Mouse (Mus musculus) C2C12 (cell line): Measurements from ENCODE around the gene Cep41.

ENCODE experiments used
- CTCF ChIP-seq: IDR thresholded peaks from one replicate; pipeline ENCODE4 v1.5.1; 2011; ENCODE audit not compliant: control insufficient read depth, insufficient read depth, insufficient read length
- MAX ChIP-seq: IDR thresholded peaks from one replicate; pipeline ENCODE4 v1.6.1; 2011; ENCODE audit warnings: mild to moderate bottlenecking, control low read depth
- MYOG ChIP-seq: IDR thresholded peaks from one replicate; pipeline ENCODE4 v1.6.1; 2011; ENCODE audit not compliant: control insufficient read depth, insufficient read length; ENCODE audit errors: extremely low read depth
- USF1 ChIP-seq: IDR thresholded peaks from one replicate; pipeline ENCODE4 v1.6.1; 2011; ENCODE audit warnings: low read depth, mild to moderate bottlenecking, control low read depth, moderate library complexity

DNA sequence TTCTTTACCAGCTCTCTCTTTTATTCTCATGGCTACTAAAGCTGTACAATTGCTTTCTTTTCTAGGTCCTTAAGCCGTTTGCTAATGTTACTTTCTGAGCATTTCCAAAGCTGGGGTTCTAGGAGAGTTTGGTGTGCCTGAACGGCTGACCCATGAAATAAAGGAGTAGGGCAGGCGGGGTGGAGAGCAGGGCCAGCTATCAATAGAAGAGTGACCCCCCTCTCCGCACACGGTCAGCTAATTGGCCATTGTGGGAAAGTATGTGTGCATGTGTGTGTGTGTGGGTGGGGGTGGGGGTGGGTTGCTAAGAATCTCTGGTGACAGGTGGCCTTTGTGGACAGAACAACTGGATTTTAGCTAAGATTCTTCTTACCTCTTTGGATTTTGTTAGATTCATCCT, 82.3 kb downstream of the Cep41 start:
- TF ChIP-seq CTCF: no peak
- TF ChIP-seq USF1: no peak
- no peak for TF ChIP-seq MYOG
- no peak for TF ChIP-seq MAX
